Mouse (Mus musculus) lung, postnatal 0 days (tissue): ENCODE data around the gene Hk1. TPM values are rescaled to one million over a fixed set of nuclear protein-coding genes. Genes with fewer than 3 reads are reported as not detected.

Experiments used
- ATAC-seq: fragments of 200-750 bp; cut with Nextera tagmentation; 2 replicates; pipeline ENCODE4 v1.8.0; 2017; ENCODE audit warnings: moderate library complexity
- DNase-seq: peaks from one replicate; pipeline ENCODE4 v3.0.0-alpha.2; 2016; ENCODE audit warnings: low spot score
- H3K27ac ChIP-seq: fragments of 300-500 bp; sonication (generic); 2 replicates; pipeline ENCODE4 v1.5.1; 2014; ENCODE audit warnings: antibody characterized with exemption, mild to moderate bottlenecking, low read length, mixed read lengths
- H3K27me3 ChIP-seq: fragments of 300-500 bp; sonication (generic); replicated peaks from 2 replicates; pipeline ENCODE4 v1.6.1; 2014; ENCODE audit warnings: low read length, mixed read lengths; ENCODE audit not compliant: insufficient read depth
- H3K36me3 ChIP-seq: fragments of 300-500 bp; sonication (generic); 2 replicates; pipeline ENCODE4 v1.6.1; 2014; ENCODE audit warnings: low read length, mixed read lengths; ENCODE audit not compliant: insufficient read depth
- H3K4me1 ChIP-seq: fragments of 300-500 bp; sonication (generic); 2 replicates; pipeline ENCODE4 v1.6.1; 2014; ENCODE audit warnings: antibody characterized with exemption, low read depth, low read length, mixed read lengths; ENCODE audit not compliant: insufficient read depth
- H3K4me2 ChIP-seq: fragments of 300-500 bp; sonication (generic); replicated peaks from 2 replicates; pipeline ENCODE4 v1.6.1; 2014; ENCODE audit warnings: low read depth, mild to moderate bottlenecking, low read length, moderate library complexity, mixed read lengths
- H3K4me3 ChIP-seq: fragments of 300-500 bp; sonication (generic); 2 replicates; pipeline ENCODE4 v1.5.1; 2014; ENCODE audit warnings: low read depth, low read length
- H3K9ac ChIP-seq: fragments of 300-500 bp; sonication (generic); replicated peaks from 2 replicates; pipeline ENCODE4 v1.6.1; 2014; ENCODE audit warnings: low read depth, mild to moderate bottlenecking
- H3K9me3 ChIP-seq: fragments of 300-500 bp; sonication (generic); 2 replicates; pipeline ENCODE4 v1.6.1; 2016; ENCODE audit warnings: low read length, mixed read lengths
- CTCF ChIP-seq: IDR thresholded peaks from 2 replicates; pipeline ENCODE4 v1.5.1; 2016; ENCODE audit warnings: antibody characterized with exemption, mild to moderate bottlenecking
- EP300 ChIP-seq: IDR thresholded peaks from 2 replicates; pipeline ENCODE4 v1.6.1; 2016; ENCODE audit warnings: antibody characterized with exemption, mild to moderate bottlenecking, control low read depth
- WGBS: fragments of 180-500 bp; shearing (Covaris S2); extraction: QIAGEN DNeasy Blood & Tissue Kit; methylation state at CpG from one replicate; pipeline ENCODE4 v1.1.7; 2014; 5-methylcytosine and 5-hydroxymethylcytosine counted together
- polyA plus RNA-seq: library from polyadenylated mRNA; unstranded; fragments of >200 nt; fragmentation: Nextera tagmentation; extraction: Ambion mirVana; gene quantifications from 2 replicates; pipeline ENCODE4 v1.2.1, GENCODE M21; 2015

The Hk1 gene
- polyA plus RNA-seq, 1 experiment from 2014 or later = 25.8 TPM

GRCm38 (mm10) chr10:62308896-62309491 lies 70.7 kb downstream of the Hk1 start:
- 86% methylated on average over 11 of the region's 11 CpGs for WGBS
- Histone ChIP-seq H3K9me3 (no peaks in the 10 kb centered on the region), H3K9ac (no peak overlapping the region), H3K36me3 (no peaks in the 10 kb centered on the region), H3K4me3 (no peak overlapping the region), H3K27ac (no peak overlapping the region), H3K27me3 (no peaks in the 10 kb centered on the region), H3K4me1 (0 out of 2 replicates have a peak, but pooled peaks cover under 1% of the 10 kb centered on the region), H3K4me2 (no peak overlapping the region)
- ATAC-seq = no peak
- no peak for DNase-seq
- TF ChIP-seq CTCF = no peak
- TF ChIP-seq EP300 = no peak

GRCm38 (mm10) chr10:62306483-62306882 lies 73.2 kb downstream of the Hk1 start:
- WGBS = 28% methylated on average over 3 of the region's 3 CpGs

GRCm38 (mm10) chr10:62305090-62305489 lies 74.6 kb downstream of the Hk1 start:
- 79% methylated on average over 6 of the region's 6 CpGs for WGBS
- Histone ChIP-seq H3K27ac (no peak overlapping the region), H3K9ac (no peak overlapping the region), H3K4me2 (no peak overlapping the region), H3K4me1 (no peaks in the 10 kb centered on the region), H3K27me3 (no peaks in the 10 kb centered on the region), H3K36me3 (peaks cover 4% of the 10 kb centered on the region; the same call in 1 of the 2 replicates), H3K9me3 (no peaks in the 10 kb centered on the region), H3K4me3 (no peak overlapping the region)
- TF ChIP-seq EP300 (no peak), CTCF (no peak)
- ATAC-seq (no peak), DNase-seq (no peak)

More at GRCm38 (mm10) chr10:62306483-62306882, 73.2 kb downstream of the Hk1 start:
- Histone ChIP-seq H3K27me3 (no peaks in the 10 kb centered on the region), H3K27ac (no peak overlapping the region), H3K36me3 (peaks cover 4% of the 10 kb centered on the region; the same call in 1 of the 2 replicates), H3K9ac (no peak overlapping the region), H3K4me2 (no peak overlapping the region), H3K4me1 (no peaks in the 10 kb centered on the region), H3K9me3 (no peaks in the 10 kb centered on the region), H3K4me3 (no peak overlapping the region)
- no peak for TF ChIP-seq EP300
- no peak for TF ChIP-seq CTCF
- DNase-seq (no peak), ATAC-seq (peak; percentile 43)

- no peaks in the 10 kb centered on the region for H3K4me1 ChIP-seq
- TF ChIP-seq EP300 = no peak
- 0 out of 2 replicates have a peak, but pooled peaks have one; percentile 5 for TF ChIP-seq CTCF
- no peak overlapping the region for H3K4me3 ChIP-seq
- no peaks in the 10 kb centered on the region for H3K9me3 ChIP-seq
- H3K27me3 ChIP-seq = no peaks in the 10 kb centered on the region
- DNase-seq = peak; percentile 43
- no peak overlapping the region for H3K4me2 ChIP-seq
- 0 out of 2 replicates have a peak overlapping the region, but pooled peaks have one; percentile 38 for H3K27ac ChIP-seq
- H3K9ac ChIP-seq = no peak overlapping the region
- H3K36me3 ChIP-seq = peaks cover 7% of the 10 kb centered on the region; the same call in 1 of the 2 replicates
- 52% methylated on average over 23 of the region's 23 CpGs for WGBS
- ATAC-seq = peak; percentile 81
Measured at GRCm38 (mm10) chr10:62300006-62300827, 79.5 kb downstream of the Hk1 start.

- Histone ChIP-seq H3K9ac (no peak overlapping the region), H3K4me2 (no peak overlapping the region), H3K27me3 (no peaks in the 10 kb centered on the region), H3K4me1 (no peaks in the 10 kb centered on the region), H3K4me3 (no peak overlapping the region), H3K27ac (no peak overlapping the region), H3K36me3 (0 out of 2 replicates have a peak, but pooled peaks cover 3% of the 10 kb centered on the region), H3K9me3 (no peaks in the 10 kb centered on the region)
- WGBS = 71% methylated on average over 22 of the region's 26 CpGs
- ATAC-seq (no peak), DNase-seq (no peak)
- no peak for TF ChIP-seq CTCF
- no peak for TF ChIP-seq EP300
Measured at GRCm38 (mm10) chr10:62296086-62296872, 83.4 kb downstream of the Hk1 start.

- 85% methylated on average over 4 of the region's 4 CpGs for WGBS
- H3K4me3 ChIP-seq = no peak overlapping the region
- no peaks in the 10 kb centered on the region for H3K9me3 ChIP-seq
- H3K4me1 ChIP-seq = no peaks in the 10 kb centered on the region
- H3K36me3 ChIP-seq = 0 out of 2 replicates have a peak, but pooled peaks cover 3% of the 10 kb centered on the region
- H3K9ac ChIP-seq = no peak overlapping the region
- no peak overlapping the region for H3K27ac ChIP-seq
- DNase-seq = no peak
- H3K27me3 ChIP-seq = no peaks in the 10 kb centered on the region
- TF ChIP-seq EP300 = no peak
- TF ChIP-seq CTCF = no peak
- ATAC-seq = no peak
- H3K4me2 ChIP-seq = no peak overlapping the region
Measured at GRCm38 (mm10) chr10:62294112-62294511, 85.6 kb downstream of the Hk1 start.
